Mouse (Mus musculus) hindbrain, embryonic 12.5 days (tissue): ENCODE measurements around the gene Slc17a2. TPM values are rescaled to one million over a fixed set of nuclear protein-coding genes. Genes with fewer than 3 reads are reported as not detected.
"Not testable (repeated sequence)": the region's sequence is repeated elsewhere in the genome, so short reads cannot be mapped to it uniquely, and the experiment has no call there.

ENCODE experiments used
- ATAC-seq: fragments of 200-750 bp; cut with Nextera tagmentation; 2 replicates; pipeline ENCODE4 v1.8.0; 2017; ENCODE audit warnings: moderate TSS enrichment; ENCODE audit not compliant: low FRiP score
- H3K27ac ChIP-seq: fragments of 300-500 bp; sonication (generic); 2 replicates; pipeline ENCODE4 v1.5.1; 2016; ENCODE audit warnings: mild to moderate bottlenecking
- H3K27me3 ChIP-seq: fragments of 300-500 bp; sonication (generic); 2 replicates; pipeline ENCODE4 v1.6.1; 2016; ENCODE audit warnings: mild to moderate bottlenecking
- H3K36me3 ChIP-seq: fragments of 300-500 bp; sonication (generic); 2 replicates; pipeline ENCODE4 v1.6.1; 2016; ENCODE audit warnings: mild to moderate bottlenecking
- H3K4me1 ChIP-seq: fragments of 300-500 bp; sonication (generic); 2 replicates; pipeline ENCODE4 v1.6.1; 2016
- H3K4me2 ChIP-seq: fragments of 300-500 bp; sonication (generic); replicated peaks from 2 replicates; pipeline ENCODE4 v1.6.1; 2016; ENCODE audit warnings: mild to moderate bottlenecking
- H3K4me3 ChIP-seq: fragments of 300-500 bp; sonication (generic); 2 replicates; pipeline ENCODE4 v1.5.1; 2016; ENCODE audit warnings: mild to moderate bottlenecking
- H3K9ac ChIP-seq: fragments of 300-500 bp; sonication (generic); 2 replicates; pipeline ENCODE4 v1.6.1; 2016; ENCODE audit warnings: mild to moderate bottlenecking, moderate library complexity
- H3K9me3 ChIP-seq: fragments of 300-500 bp; sonication (generic); replicated peaks from 2 replicates; pipeline ENCODE4 v1.6.1; 2016; ENCODE audit warnings: mild to moderate bottlenecking
- WGBS: fragments of 180-500 bp; shearing (Covaris S2); methylation state at CpG from one replicate; pipeline ENCODE4 v1.1.7; 2016; 5-methylcytosine and 5-hydroxymethylcytosine counted together
- polyA plus RNA-seq: library from polyadenylated mRNA; unstranded; fragments of >200 nt; fragmentation: Nextera tagmentation; extraction: Ambion mirVana; gene quantifications from 2 replicates; pipeline ENCODE4 v1.2.1, GENCODE M21; 2016

Slc17a2 gene
- polyA plus RNA-seq, 1 experiment from 2014 or later, result not detected

DNA sequence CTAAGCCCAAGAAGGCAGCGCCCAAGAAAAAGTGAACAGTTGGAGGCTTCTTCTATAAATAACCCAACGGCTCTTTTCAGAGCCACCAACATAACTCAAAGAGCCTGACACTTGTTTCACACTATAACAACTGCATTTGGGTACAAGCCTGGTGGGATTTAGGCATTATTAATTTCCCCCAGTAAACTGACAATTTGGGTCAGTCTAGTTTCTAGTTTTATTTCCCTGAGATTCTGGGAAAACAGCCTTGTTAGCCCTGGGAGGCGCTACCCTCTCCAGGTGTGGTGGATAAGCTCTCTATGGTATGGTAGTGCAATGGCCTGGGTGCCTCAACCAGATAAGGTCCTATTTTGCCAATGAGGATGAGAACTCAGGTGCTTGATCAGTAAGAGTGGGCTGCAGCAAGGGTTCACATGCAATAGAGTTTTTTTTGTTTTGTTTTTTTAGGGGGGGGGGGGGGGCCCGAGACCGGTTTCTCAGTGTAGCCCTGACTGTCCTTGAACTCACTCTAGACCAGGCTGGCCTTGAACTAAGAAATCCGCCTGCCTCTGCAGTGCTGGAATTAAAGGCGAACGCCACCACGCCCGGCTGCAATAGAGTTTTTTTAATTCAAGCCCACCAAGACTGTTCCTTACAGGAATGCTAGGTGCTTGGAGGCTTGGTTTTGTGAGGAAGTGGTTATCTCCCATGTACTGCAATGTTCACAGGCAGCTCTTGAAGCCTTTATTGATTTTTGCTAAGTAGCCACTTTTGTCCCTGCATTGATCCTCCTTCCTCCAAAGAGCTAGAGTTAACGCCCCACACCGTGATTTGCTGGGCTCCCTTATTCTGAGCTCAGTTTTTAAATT is 42.2 kb upstream of the Slc17a2 start:
- H3K9me3 ChIP-seq, result no peaks in the 10 kb centered on the region
- H3K36me3 ChIP-seq, result no peaks in the 10 kb centered on the region
- H3K4me1 ChIP-seq, result peaks cover 23% of the 10 kb centered on the region
- WGBS, result 30% methylated on average over 12 of the region's 12 CpGs
- no peaks in the 10 kb centered on the region for H3K27me3 ChIP-seq
- H3K9ac ChIP-seq, result peak overlapping the region; percentile 67
- ATAC-seq, result no peak
- H3K27ac ChIP-seq, result peak overlapping the region; percentile 89; the same call in 1 of the 2 replicates
- H3K4me3 ChIP-seq, result peak overlapping the region; percentile 54
- peak overlapping the region; percentile 88 for H3K4me2 ChIP-seq

DNA sequence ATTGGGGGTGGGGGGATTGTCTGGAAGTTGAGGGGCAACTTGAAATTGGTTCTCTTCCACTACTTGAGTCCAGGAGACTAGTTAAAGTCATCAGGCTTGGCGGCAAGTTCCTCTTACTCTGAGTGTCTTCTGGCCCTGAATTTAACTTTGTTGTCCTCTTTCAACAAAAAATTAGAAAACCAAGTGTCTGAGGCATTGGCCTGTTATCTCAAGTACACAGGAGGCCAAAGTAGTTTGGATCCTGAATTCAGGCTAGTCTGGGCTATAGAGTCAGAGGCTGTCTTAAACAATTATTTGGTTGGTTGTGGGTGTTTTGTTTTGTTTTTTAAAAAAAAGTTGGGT is 41.6 kb upstream of the Slc17a2 start:
- H3K4me2 ChIP-seq, result no peak overlapping the region; the same call in 1 of the 2 replicates
- H3K27me3 ChIP-seq, result no peaks in the 10 kb centered on the region
- H3K4me3 ChIP-seq, result no peak overlapping the region
- H3K4me1 ChIP-seq, result peaks cover 20% of the 10 kb centered on the region
- H3K9me3 ChIP-seq, result no peaks in the 10 kb centered on the region
- no peak overlapping the region for H3K9ac ChIP-seq
- no peaks in the 10 kb centered on the region for H3K36me3 ChIP-seq
- ATAC-seq, result no peak
- H3K27ac ChIP-seq, result no peak overlapping the region
- 74% methylated on average over 1 of the region's 1 CpGs for WGBS

DNA sequence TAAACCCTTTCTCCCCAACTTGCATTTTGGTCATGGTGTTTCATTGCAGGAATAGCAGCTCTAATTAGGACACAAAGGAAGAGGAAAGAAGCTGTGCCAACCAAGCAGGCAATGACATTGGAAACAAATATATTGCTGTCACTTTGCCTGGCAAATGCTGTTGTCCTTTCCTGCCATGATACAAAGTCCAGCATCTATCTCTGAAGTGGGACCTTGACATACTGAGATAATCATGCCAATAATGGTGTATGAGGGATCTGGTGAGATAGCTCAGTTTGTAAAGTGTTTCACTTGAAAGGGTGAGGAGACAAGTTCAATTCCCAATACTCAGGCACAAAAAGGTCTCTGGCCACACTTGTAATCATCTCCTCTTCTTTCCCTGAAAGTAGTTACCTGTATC is 40.0 kb upstream of the Slc17a2 start:
- no peak overlapping the region for H3K4me2 ChIP-seq
- no peak for ATAC-seq
- no peak overlapping the region for H3K9ac ChIP-seq
- H3K4me1 ChIP-seq, result peaks cover 12% of the 10 kb centered on the region
- no peak overlapping the region for H3K27ac ChIP-seq
- H3K27me3 ChIP-seq, result no peaks in the 10 kb centered on the region
- no peaks in the 10 kb centered on the region for H3K9me3 ChIP-seq
- no peaks in the 10 kb centered on the region for H3K36me3 ChIP-seq
- no peak overlapping the region for H3K4me3 ChIP-seq

DNA sequence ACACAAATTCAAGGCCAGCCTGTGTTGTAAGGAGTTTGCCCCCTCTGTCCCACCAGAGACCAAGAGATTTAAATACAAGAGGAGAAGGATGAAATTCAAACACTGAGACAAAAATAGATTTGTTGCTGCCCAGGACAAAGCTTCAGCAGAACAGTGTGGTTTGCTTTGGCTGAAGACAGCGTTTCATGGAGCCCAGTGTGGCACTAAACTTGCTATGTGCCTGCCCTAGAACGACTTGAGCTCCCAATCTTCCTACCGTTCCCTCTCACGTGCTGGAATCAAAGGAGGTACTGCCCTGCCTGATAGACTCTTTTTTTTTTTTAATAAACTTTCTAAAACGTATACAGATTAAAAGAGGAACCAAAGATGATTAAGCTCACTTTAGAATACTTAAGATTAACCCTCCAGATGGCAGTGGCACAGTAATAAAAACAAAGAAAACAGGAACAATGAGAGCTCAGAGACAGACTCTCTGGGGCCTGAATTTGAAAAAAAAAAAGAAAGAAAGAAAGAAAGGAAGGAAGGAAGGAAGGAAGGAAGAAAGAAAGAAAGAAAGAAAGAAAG is 37.9 kb upstream of the Slc17a2 start:
- 59% methylated on average over 5 of the region's 5 CpGs for WGBS
- no peaks in the 10 kb centered on the region for H3K27me3 ChIP-seq

DNA sequence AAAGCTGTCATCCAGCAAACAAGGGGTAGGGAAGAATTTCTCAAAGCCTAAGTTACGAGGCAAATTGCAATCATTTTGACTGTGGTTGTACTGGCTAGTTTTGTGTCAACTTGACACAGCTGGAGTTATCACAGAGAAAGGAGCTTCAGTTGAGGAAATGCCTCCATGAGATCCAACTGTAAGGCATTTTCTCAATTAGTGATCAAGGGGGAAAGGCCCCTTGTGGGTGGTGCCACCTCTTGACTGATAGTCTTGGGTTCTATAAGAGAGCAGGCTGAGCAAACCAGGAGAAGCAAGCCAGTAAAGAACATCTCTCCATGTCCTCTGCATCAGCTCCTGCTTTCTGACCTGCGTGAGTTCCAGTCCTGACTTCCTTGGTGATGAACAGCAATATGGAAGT is 37.2 kb upstream of the Slc17a2 start, which contains the start of gene Trim38:
TSS of gene Trim38 (plus strand) at position 301 of the 400 bp plus-strand sequence.
- H3K9me3 ChIP-seq, H3K4me3 ChIP-seq, ATAC-seq, H3K4me1 ChIP-seq, H3K36me3 ChIP-seq, H3K27ac ChIP-seq, H3K4me2 ChIP-seq, H3K9ac ChIP-seq, H3K27me3 ChIP-seq: not testable (repeated sequence)
- WGBS, result 84% methylated on average over 2 of the region's 2 CpGs

More for the DNA sequence above, 37.9 kb upstream of the Slc17a2 start:
- Histone ChIP-seq H3K4me2 (no peak overlapping the region), H3K36me3 (no peaks in the 10 kb centered on the region), H3K4me3 (no peak overlapping the region), H3K4me1 (peaks cover 10% of the 10 kb centered on the region), H3K9ac (no peak overlapping the region), H3K27ac (no peak overlapping the region), H3K9me3 (no peaks in the 10 kb centered on the region)
- ATAC-seq, result no peak

DNA sequence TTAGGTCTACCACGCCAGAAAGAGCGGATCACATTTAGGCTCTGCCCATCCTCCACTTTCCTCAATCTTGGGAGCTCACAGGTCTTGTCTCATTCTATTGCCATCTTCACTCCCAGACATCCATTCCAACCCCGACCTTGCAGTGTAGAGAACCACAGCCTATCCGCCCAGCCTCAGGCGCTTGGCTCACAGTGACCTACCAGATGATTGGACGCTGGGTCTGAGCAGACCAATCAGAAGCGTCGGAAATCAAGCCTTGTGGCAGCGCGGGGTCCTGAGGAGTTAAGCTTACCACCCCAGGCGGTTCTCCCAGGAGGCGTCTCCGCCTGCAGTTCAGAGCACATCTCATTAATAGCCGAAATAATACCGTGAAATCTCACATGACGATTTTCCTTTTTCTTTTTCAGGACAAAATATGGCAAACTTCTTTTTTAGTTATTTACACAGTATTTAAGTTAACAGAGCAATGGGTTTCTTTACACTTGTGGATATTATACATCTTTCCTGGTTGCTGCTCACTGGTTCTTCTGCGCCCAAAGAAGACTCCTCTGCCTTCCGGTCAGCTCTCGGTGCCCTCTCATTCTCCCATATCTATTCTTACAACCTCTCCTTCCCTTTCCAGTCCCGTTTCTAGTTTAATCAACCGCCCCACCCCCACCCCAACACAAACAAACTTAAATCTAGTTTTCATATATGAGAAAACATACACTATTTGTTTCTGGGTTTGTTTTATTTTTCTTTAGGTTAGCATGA is 34.1 kb upstream of the Slc17a2 start:
- H3K4me3 ChIP-seq, result no peak overlapping the region
- H3K27me3 ChIP-seq, result no peaks in the 10 kb centered on the region

DNA sequence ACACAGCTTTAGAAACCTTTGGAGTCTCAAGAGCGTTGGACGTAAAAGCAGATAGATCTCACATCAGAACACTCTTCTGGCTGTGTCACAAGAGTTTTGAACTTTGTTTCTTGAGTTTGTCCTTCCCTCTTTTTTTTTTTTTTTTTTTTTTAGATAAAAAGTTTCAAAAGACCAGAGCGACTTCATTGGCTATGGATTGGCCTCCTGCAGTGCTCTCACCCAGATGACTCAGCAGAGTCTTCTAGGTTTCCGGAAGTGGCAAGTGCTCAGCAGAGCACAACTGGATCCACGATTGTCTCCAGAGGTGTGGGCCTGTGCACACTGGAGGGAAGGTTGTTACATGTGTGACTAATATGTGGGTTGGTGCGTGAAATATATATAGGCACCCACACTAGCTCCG is 28.5 kb upstream of the Slc17a2 start:
- no peaks in the 10 kb centered on the region for H3K27me3 ChIP-seq
- H3K36me3 ChIP-seq, result no peaks in the 10 kb centered on the region
- H3K4me3 ChIP-seq, result no peak overlapping the region
- 92% methylated on average over 7 of the region's 7 CpGs for WGBS
- no peaks in the 10 kb centered on the region for H3K4me1 ChIP-seq
- H3K27ac ChIP-seq, result no peak overlapping the region
- H3K9me3 ChIP-seq, result no peaks in the 10 kb centered on the region
- no peak overlapping the region for H3K9ac ChIP-seq
- H3K4me2 ChIP-seq, result no peak overlapping the region
- no peak for ATAC-seq

More for the DNA sequence above, 34.1 kb upstream of the Slc17a2 start:
- H3K4me1 ChIP-seq, result peaks cover 4% of the 10 kb centered on the region; the same call in 1 of the 2 replicates
- no peaks in the 10 kb centered on the region for H3K9me3 ChIP-seq
- ATAC-seq, result peak; percentile 85
- WGBS, result 23% methylated on average over 21 of the region's 21 CpGs
- H3K9ac ChIP-seq, result no peak overlapping the region
- no peaks in the 10 kb centered on the region for H3K36me3 ChIP-seq
- H3K27ac ChIP-seq, result no peak overlapping the region
- H3K4me2 ChIP-seq, result peak overlapping the region; percentile 38

DNA sequence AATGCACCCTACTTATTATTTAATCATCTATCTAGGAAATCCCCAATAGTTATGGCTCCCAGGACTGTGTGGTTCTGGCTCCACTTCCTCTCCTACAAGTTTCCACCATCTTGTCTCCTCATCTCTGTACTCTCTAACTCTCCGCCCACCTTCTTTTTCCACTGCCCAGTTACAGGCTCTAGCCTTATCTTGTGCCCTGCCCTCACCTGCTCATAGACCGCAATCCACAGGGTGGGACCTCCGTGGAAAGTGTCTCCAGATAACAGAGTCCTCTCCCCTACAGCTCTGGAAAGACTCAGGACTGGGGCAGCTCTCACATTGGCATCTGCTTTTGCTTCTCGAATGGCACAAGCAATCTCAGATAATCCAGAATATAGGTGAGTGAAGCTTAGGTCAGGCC is 27.8 kb upstream of the Slc17a2 start:
- 90% methylated on average over 4 of the region's 4 CpGs for WGBS
- Histone ChIP-seq H3K4me2 (no peak overlapping the region), H3K36me3 (no peaks in the 10 kb centered on the region), H3K9ac (no peak overlapping the region), H3K9me3 (no peaks in the 10 kb centered on the region), H3K4me1 (no peaks in the 10 kb centered on the region), H3K27me3 (no peaks in the 10 kb centered on the region), H3K4me3 (no peak overlapping the region), H3K27ac (no peak overlapping the region)
- no peak for ATAC-seq

DNA sequence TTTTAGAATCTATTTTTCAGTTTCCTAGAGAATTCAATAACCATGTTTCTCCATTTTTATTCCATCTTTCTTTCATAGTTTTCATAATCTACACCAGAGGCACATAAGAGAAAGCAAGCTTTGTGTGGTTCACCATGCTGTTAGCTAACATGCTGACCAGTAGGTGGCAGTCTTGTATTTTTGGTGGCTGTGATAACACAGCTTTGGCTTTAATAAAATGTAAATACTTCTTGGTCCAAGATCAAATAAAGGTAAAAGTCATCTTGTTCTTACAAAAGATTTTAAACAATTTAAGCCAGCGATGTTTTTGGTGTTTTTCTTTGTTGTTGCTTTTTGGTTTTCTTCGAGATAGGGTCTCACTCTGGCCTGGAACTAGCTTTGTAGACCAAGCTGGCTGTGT is 14.3 kb upstream of the Slc17a2 start:
- Histone ChIP-seq H3K9me3 (no peaks in the 10 kb centered on the region), H3K4me3 (no peak overlapping the region), H3K36me3 (no peaks in the 10 kb centered on the region), H3K27ac (no peak overlapping the region), H3K4me1 (no peaks in the 10 kb centered on the region), H3K27me3 (no peaks in the 10 kb centered on the region), H3K4me2 (no peak overlapping the region), H3K9ac (no peak overlapping the region)
- 50% methylated on average over 2 of the region's 2 CpGs for WGBS
- ATAC-seq, result no peak

DNA sequence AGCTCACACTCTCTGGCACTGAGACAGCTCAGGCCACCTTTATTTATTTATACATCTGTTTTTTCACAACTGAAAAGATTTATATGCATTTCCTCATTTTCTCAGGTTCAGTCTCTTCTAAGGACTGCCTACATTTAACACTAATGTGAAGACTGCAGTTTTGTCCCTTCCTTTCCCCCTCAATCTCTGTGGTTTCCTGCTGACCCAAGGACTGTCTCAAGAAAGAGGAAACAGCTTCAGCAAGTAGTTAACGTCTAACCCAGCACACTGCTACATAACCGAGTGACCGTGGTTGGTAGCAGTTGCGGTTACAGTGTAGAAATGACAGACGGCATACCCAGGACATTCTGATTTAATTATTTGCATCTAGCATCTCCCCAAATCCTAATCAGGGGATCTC is 7.4 kb upstream of the Slc17a2 start:
- H3K36me3 ChIP-seq, result no peaks in the 10 kb centered on the region
- no peak for ATAC-seq
- H3K27ac ChIP-seq, result no peak overlapping the region
- H3K9ac ChIP-seq, result no peak overlapping the region
- H3K4me3 ChIP-seq, result no peak overlapping the region
- no peaks in the 10 kb centered on the region for H3K9me3 ChIP-seq
- H3K4me1 ChIP-seq, result no peaks in the 10 kb centered on the region
- no peak overlapping the region for H3K4me2 ChIP-seq
- no peaks in the 10 kb centered on the region for H3K27me3 ChIP-seq
- 82% methylated on average over 5 of the region's 5 CpGs for WGBS

DNA sequence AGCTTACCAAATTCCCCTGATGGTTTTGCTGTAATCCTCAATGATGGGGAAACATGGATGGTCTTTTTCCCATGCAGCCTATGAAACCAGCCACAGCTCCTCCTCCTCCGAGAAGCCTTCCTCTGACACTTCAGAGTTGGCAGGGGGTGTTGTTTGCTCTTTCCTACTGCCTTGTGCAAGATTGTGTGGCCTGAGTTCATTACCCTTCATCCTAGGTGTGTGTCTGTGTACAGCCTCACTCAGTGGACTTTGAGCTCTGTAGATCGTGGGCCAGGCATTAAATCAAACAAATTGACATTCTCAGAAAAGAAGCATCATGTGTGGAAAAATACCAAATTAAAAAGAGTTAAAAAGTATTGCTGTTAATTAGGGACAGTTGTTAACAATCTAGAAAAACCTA is 2.3 kb upstream of the Slc17a2 start:
- no peak overlapping the region for H3K9ac ChIP-seq
- H3K9me3 ChIP-seq, result no peaks in the 10 kb centered on the region
- no peak overlapping the region for H3K4me2 ChIP-seq
- no peaks in the 10 kb centered on the region for H3K4me1 ChIP-seq
- H3K4me3 ChIP-seq, result no peak overlapping the region
- H3K36me3 ChIP-seq, result no peaks in the 10 kb centered on the region
- 88% methylated on average over 2 of the region's 2 CpGs for WGBS
- H3K27me3 ChIP-seq, result no peaks in the 10 kb centered on the region
- no peak overlapping the region for H3K27ac ChIP-seq
- ATAC-seq, result no peak

DNA sequence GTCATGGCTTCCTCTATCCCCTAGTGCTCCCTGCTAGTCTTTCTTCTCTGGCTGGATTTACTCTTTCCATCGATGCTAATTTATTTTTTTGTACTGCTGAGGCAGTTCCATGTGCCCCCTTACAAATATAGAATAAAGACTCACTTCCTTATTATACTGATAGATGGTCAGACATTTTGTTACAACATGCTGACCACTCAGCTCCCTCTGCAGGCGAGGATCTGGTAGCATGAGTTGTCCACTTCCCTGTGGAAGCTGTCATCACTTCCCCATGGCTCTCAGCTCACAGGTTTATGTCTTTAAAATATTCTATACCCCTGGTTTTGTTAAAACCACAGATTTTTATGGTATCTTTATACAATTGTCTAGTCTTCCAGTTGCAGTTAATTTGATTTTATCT is 9.4 kb downstream of the Slc17a2 start:
- Histone ChIP-seq H3K9me3 (no peaks in the 10 kb centered on the region), H3K36me3 (no peaks in the 10 kb centered on the region), H3K27me3 (no peaks in the 10 kb centered on the region), H3K4me3 (no peak overlapping the region), H3K4me2 (no peak overlapping the region), H3K9ac (no peak overlapping the region), H3K4me1 (no peaks in the 10 kb centered on the region), H3K27ac (no peak overlapping the region)
- WGBS, result 73% methylated on average over 2 of the region's 2 CpGs
- no peak for ATAC-seq
